Mouse (Mus musculus) bone marrow macrophage, adult 2 months (primary cell): ENCODE measurements around the gene Lgals4.

ENCODE experiments used
- CTCF ChIP-seq: IDR thresholded peaks from 2 replicates; pipeline ENCODE4 v1.5.1; 2012; ENCODE audit warnings: low read depth, mild to moderate bottlenecking, low read length, moderate library complexity
- POLR2A ChIP-seq: IDR thresholded peaks from 2 replicates; pipeline ENCODE4 v1.6.1; 2012; ENCODE audit warnings: mild to moderate bottlenecking, low read depth, low read length, borderline replicate concordance

- no peak for TF ChIP-seq CTCF
- TF ChIP-seq POLR2A, result no peak
These were observed 27.2 kb downstream of the Lgals4 start for GRCm38 (mm10) chr7:28860898-28861297.
